Mouse (Mus musculus) kidney, postnatal 10 days (tissue): ENCODE measurements around the gene Gm8890.
"Not testable (repeated sequence)": the region's sequence is repeated elsewhere in the genome, so short reads cannot be mapped to it uniquely, and the experiment has no call there.

Experiments
- DNase-seq: peaks from one replicate; pipeline ENCODE4 v3.0.0; 2021; ENCODE audit warnings: mixed read lengths

Gm8890 gene

DNA sequence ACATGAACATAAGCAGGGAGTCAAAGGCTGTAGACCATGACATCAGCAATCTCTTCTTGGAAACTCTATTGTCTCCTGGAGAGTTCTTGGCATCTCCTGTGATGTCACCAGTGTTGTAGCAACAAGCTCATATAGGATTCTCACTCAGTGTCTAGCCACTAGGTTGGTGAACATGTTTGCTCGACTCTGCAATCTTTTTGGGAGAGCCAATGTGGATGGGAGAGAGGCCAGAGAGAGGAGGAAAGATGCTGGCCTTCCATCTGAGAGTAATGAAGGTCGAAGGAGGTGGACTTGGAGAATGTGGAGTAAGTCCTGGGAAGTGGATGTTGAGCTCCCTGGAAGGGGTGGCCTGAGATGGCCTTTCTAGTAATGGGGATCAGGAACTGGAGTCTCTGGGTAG, at the start of gene Gm8890:
TSS of gene Gm8890 (plus strand) at position 301 of the 400 bp plus-strand sequence.
- not testable (repeated sequence) for DNase-seq

DNA sequence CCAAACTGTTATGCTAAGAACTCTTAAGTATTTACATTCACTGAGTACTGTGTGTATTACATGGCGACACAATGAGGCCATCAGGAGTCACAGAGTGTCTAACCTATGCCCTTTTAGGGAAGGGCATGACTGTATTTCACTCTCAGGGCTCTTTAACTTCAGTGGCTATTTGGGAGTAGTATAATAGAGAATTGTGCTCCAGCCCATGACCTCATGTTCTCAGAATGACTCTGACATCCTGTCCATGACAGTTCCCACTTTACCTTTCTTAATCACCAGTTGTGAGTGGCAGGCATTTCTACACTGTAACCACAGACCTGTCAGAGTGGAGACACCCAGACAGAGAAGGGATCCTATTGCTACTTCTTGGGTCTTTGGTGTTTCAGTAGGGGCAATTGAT, 388 bp downstream of the Gm8890 start:
- DNase-seq, result not testable (repeated sequence)
